Mouse (Mus musculus) gonadal fat pad, adult 2 months (tissue): ENCODE measurements around the gene Fcmr. TPM values are rescaled to one million over a fixed set of nuclear protein-coding genes. Genes with fewer than 3 reads are reported as not detected.

Experiments used
- DNase-seq: peaks from one replicate; pipeline ENCODE4 v3.0.0-alpha.2; 2012; ENCODE audit warnings: low read depth
- polyA plus RNA-seq: library from polyadenylated mRNA; depleted of rRNA; stranded (reverse); fragments of >200 nt; gene quantifications from 2 replicates; pipeline ENCODE4 v1.2.3, GENCODE M21; 2012

Gene Fcmr
- polyA plus RNA-seq, 1 experiment = 9.5 TPM

DNA sequence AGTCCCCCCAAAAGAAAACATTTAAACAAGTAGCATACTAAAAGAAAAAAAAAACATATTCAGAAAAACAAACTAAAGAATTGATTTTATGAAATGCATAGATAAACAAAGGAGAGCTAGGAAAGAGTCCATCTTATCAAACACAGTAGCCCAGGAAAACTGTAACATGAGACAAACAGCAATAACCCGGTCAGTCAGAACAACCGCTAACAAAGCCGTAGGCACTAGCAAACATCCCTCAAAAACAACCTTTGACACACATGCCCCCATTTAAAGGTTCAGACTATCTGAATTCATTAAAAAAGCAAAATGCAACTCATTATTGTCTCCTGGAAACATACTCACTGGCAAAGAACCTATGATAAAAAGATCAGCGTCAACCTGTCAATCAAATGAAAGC, 8.0 kb upstream of the Fcmr start:
- no peak for DNase-seq

DNA sequence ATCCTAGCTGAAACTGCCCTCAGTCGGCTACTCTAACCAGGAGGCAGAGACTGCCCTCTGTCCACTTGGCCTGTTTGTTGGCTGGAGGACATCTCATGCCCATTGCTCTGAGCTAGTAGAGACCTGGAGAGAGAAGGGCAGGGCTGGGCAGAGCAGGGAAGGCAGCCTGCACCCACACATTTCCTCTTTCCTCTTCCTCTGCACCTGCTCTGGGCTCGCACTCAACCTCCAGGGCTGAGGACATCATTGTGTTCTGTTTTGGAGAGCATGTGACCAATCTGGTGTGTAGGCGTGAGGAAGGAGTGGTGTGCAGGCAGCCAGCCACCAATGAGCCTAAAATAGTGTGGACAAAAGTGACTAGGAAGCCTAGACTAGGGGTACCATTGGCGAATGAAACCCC, 1.2 kb upstream of the Fcmr start:
- DNase-seq = no peak

DNA sequence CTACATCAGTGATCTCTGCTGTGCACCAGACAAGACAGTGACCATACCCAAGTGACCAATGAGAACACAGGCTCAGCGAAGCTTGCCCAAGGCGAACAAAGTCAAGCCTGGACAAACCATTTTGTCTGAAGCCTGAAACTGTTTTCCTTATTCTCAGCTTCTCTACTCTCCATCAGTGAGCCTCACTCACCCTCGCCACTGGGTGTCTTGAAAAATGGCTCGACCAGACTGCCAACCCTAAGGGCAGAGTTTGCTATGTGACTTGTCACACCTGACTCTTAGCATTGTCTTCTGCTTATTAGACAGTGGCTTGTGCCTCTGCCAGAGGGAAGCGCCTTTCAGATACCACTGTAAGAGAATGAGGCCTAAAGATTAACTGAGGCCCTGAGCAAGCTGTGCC, 728 bp upstream of the Fcmr start:
- no peak for DNase-seq

DNA sequence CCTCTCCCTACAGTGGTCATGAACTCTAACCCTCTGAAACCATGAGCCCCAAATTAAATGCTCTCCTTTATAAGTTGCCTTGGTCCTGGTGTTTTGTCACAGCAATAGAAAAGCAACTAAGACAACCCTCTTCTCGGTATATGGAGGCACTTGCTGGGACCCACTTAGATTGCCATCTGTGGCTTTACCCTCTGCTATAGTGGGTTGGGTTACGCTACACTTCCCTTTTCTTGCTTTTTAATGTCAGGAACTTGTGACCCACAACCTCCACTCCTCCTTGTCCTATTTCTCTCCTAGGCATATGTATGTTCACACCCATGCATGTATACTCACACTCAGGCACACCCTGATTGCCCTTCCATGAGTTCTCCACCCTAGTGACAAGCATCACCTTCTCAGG, 7.4 kb downstream of the Fcmr start:
- no peak for DNase-seq

DNA sequence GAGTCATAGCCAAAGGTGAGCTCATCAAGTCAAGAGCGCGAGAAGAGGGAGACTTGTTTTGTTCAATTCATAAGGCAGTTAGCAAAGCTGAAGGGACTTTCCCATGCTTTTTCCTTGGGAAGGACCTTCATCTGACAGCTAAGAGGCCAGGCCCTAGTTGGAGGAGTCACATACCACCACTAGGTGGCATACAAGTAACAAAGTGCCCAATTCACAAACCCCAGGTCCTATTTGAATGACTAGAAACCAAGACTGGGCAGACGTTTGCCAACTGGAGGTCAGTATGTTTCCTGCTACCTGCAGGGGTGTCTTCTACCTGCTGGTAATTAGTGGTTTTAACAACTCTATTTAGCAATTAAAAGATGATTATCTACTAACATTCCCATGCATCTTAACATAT, 9.7 kb downstream of the Fcmr start:
- no peak for DNase-seq

DNA sequence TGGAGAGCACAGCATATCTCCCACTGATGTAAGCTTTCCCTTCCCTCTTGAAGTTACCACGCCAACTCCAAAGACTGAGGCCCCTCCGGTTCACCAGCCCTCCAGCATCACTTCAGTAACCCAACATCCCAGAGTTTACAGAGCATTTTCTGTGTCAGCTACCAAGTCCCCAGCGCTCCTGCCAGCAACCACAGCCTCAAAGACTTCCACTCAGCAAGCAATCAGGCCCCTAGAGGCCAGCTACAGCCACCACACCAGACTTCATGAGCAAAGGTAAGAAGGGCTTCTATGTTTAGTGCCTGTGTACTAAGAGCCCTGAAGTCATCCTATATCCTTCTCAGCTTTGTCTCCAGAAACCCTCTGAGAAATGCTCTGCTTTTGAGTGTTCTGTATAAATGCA, 10.4 kb downstream of the Fcmr start:
- DNase-seq = no peak

DNA sequence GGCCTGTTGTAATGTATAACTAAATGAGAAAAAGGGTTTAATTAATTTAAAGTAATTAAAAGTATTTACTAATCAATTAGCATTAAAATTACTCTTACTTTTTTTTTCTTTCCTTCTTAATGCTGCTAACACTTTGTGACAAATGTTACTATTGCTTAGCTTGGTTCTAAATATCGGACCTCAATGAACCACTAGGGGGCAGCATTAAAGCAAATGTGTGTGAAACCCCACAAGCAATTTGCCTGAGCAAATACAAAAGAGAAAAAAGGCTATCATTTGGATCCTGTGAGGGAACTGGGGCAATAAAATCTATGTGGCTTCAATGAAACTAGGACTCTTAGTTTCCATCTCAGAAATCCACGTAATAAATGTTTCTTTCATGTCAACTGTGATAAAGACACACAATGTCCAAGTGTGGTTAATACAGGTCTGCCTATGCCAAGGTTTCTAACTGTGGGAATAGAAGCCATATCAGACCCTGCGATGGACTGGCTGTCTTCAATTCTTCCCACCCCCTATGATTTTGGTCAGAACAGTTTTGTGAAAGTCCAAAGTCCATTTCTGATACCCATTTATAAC, 11.6 kb downstream of the Fcmr start:
- DNase-seq = no peak

DNA sequence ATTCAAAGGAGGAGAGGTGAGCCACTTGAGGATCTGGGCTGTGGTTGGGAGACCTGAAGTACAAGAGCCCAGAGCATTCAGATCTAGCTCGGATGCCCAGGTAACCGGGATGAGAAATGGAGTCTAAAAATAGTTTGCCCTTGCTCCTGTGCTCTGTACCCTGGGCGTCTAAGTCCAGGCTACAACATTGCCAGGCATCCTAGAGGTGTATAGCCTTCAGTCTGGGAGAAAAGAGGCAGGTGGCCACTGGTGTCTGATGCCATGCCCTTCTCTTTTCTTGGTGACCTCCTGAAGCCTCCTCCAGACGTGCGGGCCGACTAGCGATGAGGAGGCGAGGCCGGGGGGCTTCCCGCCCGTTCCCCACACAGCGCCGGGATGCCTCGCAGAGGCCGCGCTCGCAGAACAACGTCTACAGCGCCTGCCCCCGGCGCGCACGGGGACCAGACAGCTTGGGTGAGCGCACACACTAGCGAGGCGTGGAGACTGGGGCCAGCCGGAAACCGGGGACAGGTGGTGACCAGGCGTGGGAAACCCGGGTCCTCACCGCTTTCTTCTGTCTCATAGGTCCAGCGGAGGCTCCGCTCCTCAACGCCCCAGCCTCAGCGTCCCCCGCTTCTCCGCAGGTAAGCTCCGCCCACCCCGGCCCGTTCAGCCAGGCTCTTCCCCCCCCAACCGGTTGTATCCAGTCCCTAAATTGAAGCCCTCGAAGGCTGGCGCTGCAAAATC, 12.6 kb downstream of the Fcmr start:
- DNase-seq = no peak

DNA sequence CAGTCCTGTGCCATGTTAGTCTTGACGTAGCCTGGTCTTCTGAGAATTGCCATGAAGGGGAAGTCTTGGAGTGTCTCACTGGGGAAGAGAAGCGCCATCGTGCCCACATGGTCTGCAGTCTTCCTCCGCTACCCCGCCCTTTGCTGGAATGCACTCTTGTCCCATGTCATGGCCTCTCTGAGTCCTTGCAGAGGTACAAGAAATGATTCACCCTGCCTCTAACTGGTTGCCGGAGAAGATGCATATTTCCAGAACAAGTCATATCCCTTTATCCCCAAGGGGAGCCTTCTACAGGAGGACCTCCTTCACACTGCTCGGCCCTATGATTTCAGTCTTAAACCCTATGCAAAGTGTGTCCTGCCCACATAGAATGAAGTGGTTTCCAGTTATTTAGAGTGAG, 14.5 kb downstream of the Fcmr start:
- DNase-seq = no peak

DNA sequence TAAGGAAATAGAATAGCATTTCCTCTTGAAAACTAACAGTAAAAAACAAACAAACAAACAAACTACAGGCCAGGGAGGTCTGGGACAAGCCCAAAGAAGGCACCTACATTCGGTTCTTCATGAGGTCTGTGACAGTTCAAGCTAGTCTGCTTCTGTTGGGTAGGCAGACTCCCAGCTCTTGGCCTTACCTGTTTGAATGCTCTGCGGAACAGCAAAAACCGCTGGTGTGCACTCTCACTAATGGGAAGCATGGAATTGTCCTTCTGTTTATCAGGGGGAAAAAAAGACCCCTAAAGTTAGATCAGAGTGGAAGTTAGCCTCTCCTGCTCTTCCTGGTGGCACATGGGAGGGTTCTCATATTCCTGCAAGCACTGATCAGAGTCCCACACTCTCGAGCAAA, 17.7 kb downstream of the Fcmr start:
- no peak for DNase-seq

DNA sequence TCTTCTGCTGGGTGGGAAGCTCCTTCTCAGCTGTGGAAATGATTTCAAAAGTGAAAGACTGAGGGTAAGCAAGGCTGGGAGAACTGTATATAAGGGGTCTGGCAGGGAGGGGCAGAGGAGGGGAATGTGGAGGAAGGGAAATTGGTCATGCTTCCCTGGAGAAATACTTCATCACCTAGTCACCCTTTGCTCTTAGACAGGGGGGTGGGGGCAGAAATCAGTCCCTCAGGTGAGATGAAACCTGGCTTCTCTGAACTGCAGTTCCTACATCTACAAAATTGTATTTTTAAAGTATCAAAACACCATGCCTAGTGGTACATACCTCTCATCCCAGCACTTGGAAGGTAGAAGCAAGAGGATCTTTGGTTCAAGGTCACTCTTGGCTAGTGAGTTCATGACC, 21.9 kb downstream of the Fcmr start, which contains the start of gene Il24:
Il24 (minus strand) TSS at position 101 of the 400 bp plus-strand sequence.
- no peak for DNase-seq

DNA sequence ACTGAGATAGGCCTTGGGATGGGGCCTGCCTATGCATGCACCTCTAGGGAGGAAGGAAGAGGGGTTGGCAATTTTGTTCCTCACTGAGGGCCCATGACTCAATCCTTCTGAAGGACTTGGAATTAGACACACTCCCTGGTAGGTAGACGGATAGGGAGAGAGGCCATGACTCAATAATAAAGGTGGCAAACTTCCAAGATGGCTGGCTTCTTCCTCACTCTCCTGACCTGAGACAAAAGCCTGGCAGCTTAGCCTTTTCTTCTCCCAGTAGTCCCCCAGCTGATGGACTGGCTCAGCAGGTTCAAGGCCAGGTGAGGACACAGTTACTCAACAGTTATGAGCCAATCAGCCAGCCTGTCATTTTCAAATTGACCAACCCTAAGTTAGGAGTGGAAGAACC, 27.0 kb downstream of the Fcmr start:
- DNase-seq = peak; percentile 98

DNA sequence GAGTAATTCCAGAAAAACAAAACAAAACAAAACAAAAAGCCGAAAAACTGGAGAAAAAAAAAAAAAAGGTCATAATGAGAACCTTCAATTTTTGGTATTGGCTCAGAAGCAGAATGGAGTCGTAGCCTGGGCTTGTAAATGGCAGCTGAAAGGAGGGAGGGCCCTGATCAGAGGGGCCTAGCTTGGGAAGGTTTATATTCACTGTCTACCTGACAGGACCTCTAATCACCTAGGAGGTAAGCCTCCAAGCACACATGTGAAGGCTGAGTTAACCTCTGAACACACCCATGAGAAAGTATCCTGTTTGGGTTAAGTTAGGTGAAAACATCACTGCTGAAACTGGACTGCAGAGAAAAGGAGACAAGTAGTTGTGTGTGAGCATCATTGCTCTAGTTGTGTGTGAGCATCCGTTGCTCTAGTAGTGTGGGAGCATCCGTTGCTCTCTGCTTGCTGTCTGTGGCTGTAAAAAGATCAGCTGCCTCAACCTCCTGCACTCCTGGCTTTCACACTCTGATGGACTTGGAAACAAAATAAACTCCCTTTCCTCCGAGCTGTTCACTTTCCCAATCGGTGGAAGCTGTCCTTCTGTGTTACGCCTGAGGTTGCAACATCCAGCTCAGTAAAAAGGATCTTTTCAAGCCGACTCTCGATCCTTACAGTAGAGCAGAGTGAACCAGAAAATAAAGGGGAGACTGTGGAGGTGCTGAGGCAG, 28.0 kb downstream of the Fcmr start:
- DNase-seq = peak; percentile 76

DNA sequence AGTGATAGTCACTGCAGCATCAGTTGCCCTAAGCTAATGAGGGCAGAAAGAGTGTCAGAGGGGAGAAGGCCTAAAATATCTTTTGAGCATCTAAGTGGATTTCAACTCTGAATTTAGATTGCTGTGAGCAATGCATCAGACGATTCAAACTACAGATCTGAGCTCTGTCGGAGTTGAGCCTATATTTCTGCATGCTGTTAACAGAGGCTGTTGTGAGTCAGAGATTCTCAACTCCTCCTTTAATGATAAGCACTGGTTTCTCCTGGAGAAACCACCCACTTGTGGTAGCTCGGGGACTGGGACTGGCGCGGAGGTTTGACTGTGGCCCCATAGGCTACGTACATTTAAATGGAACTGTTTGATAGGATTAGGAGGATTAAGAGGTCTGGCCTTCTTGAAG, 29.0 kb downstream of the Fcmr start:
- DNase-seq = no peak

DNA sequence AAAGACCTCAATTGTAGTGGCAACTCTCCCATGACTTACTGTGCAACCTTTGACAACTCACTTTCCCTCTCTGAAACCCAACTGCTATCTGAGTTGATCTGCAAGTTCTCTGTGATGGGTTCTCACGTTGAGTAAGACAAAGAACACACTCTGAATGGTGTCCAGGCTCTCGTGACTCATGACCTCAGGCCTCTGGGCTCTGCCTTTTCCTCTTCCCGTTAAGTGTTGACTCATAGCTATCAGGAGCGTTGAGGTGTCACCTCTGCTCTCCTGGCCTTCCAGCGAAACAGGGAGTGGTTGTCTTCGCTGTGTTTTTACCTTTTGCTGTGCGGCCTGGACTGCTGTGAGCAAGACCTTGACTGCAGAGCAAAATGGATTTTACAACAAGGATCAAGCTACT, 37.0 kb downstream of the Fcmr start:
- DNase-seq = no peak

DNA sequence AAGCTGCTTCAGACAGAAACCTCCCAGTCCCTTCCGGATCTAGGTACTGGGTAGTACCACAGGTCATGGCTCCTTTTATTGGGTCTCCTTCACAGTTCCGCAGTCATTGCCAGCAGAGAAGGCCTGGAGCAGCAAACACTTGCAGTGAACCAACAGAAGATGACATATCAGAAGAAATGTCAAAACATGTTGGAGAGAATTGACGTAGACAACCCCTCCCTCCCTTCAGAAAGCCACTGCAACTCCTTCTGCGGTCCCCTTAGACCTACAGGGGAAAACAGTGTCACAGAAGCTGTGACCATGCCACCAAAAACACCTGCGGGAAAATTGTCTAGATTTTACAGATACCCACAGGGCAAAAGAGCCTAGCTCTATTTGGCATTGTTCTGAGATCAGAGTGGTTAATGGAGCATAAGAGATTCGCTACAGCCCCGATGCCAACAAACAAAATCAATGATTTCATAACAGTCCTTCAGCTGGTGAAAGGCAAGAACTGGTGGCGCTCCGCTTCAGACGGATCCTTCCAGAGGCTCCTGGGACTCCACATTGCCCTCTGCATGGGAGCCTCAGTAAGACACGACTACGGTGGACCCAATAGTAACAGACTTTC, 46.0 kb downstream of the Fcmr start, which contains the start of gene Il20:
Il20 (minus strand) TSS at position 51 of the 610 bp plus-strand sequence.
- no peak for DNase-seq

DNA sequence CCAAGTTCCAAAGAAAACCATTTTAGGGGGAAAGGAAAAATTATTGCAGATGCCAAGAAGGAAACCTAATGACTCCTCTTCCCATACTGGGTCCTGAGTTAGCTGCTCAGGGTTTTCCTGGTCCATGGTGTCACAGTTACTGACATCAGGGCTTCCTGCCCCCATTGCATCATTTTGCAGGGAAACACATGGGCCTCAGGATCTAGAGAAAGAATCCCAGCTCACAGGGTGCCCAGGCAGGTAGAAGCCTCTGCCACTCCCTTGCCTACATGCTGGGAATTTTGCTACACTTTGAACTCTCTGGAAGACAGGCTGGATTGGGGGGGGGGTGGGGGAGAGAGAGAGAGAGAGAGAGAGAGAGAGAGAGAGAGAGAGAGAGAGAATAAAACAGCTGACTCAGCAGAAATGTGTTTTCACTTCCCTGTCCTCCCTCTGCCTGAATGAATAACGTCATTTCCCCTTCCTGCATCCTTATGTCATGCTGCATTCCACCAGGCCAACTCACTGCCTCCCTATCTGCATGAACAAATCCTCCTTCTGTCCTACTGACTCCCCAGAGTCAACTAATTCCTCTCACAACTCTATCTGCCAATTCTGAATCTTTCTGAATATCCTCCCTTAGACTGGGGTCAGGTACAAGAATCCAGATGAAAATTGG, 53.0 kb downstream of the Fcmr start:
- no peak for DNase-seq

DNA sequence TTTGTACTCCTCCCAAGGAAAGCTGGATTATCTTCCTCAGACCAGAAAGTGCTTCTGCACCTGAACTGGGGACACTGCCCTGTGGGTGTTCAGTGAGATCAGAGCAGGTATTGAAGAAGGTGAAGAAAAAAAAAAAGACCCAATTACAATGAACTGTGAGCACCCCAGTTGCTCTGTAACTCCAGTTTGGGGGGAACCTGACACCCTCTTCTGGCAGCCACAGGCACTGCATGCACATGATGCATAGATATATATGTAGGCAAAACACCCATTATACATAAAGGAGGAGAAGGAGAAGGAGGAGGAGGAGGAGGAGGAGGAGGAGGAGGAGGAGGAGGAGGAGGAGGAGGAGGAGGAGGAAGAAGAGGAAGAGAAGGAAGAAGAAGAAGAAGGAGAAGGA, 61.0 kb downstream of the Fcmr start:
- no peak for DNase-seq
